Mouse (Mus musculus) c-Kit-positive CD71-positive TER-119-positive erythroid progenitor cells, embryonic 14.5 days (primary cell): ENCODE results near the gene Gm527.

Experiments used
- DNase-seq: peaks from one replicate; pipeline ENCODE4 v3.0.0-alpha.2; 2013; ENCODE audit warnings: low spot score

Gene Gm527

GRCm38 (mm10) chr12:64917578-64918471 is at the start of gene Gm527:
Gene Gm527, plus strand, starts transcription at chr12:64917906.
- DNase-seq = peak; percentile 93

DNA sequence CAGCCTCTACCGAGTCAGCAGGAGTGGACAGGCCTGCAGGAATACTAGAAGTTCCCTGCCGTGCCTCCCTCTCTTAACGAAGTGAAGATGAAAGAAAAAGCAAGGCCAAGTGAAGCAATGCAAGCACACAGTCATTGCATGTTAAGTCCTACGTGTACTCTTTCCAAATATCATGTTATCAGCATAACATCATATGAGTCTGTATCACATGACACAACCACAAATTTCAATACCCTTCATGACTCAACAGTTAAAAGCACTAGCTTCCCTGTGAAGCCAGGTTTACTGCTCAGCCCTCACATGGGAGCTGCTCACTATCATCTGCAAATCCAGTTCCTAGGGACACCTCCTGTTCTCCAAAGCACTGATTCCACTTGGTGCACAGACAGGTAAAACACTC is 46.6 kb upstream of the Gm527 start:
- no peak for DNase-seq

- no peak for DNase-seq
These were observed 20.5 kb upstream of the Gm527 start for GRCm38 (mm10) chr12:64897060-64897730.

- DNase-seq = no peak
These were observed 15.2 kb upstream of the Gm527 start for GRCm38 (mm10) chr12:64902506-64902905.

GRCm38 (mm10) chr12:64903186-64903585 is 14.5 kb upstream of the Gm527 start:
- no peak for DNase-seq

DNA sequence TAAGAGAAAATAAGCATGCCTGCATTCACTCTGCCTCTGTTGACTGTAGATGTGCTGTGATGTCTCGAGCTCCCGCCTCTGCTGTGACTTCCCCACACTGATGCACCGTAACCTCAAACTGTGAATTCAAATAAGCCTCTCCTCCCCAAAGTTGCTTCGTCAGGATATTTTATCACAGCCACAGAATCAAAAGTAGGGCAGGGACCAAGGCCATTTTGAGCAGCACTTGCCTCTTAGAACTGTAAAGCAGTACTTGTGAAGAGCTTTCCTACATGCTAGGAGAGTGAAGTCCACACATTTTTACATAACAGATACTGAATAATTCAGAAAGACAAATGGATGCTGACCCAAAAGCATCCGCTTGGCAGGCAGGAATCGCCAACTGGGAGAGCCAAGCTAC is 4.7 kb upstream of the Gm527 start:
- no peak for DNase-seq

- DNase-seq = no peak
These were observed 971 bp upstream of the Gm527 start for GRCm38 (mm10) chr12:64916735-64917134.

GRCm38 (mm10) chr12:64937493-64937892 is 19.8 kb downstream of the Gm527 start:
- DNase-seq = peak; percentile 27

DNA sequence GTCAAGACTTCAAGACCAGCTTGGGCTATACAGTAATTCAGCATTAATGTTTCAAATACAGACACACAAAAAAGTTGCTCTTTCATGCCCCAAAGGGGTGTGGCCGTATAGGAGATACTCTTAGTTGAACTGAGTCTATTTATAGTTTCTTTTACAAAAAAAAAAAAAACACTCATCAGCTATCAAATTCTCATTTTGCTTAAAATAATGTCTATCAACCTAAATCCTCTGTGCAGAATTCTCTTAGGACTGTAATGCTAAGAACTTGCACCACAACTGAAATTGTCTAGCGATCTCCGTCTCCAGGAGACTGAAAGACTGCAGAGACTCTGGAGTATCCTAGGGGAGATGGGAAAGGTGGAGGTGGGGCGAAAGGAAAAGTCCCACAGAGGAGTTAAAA is 46.9 kb downstream of the Gm527 start:
- DNase-seq = no peak

DNA sequence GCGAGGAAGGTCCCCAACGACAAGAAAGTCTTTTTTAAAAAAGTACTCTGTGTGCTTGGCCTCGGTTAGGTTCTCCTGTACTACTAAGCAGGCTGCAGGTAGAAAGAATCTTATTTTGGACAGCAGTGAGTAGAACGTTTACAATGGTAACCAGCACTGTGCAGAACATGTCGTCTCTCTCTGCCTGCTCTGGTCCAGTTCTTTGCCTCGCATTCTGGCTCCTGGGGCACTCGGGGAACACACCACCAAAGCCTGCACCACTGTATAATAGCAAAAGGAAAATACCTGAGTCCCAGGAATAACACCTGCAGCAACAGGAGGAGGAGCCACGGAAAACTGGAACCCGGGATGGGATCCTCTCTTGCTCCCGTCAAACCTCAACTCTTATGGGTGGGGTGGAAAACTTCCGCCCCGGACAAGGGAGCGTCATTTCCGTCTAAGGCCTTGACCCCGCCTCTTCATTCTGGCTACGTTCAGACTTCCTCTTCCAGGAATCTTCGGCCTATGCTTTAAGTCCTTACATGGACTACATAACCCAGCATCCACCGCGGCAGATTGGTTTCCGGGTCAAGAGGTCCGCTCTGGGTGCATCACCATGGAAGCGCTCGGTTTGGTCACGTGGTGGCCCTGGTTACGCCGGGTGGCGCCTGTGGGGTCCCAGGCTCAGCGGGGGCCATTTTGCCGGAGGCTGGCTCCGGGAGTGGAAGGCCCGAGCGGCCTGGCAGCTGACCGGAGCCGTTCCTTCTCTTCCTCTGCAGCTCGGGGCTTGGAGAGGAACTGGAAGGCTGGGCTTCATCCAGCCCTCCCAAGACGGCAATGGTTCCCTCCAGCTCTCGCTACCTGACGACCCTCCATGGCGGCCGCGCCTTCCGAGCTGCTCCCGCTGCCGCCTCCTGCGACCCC is 47.7 kb downstream of the Gm527 start, which contains the start of the genes Klhl28 and Togaram1:
Klhl28 (minus strand) TSS at position 411 of the 903 bp plus-strand sequence.
Togaram1 (plus strand) TSS at position 681 of the 903 bp plus-strand sequence.
- DNase-seq = peak; percentile 99

DNA sequence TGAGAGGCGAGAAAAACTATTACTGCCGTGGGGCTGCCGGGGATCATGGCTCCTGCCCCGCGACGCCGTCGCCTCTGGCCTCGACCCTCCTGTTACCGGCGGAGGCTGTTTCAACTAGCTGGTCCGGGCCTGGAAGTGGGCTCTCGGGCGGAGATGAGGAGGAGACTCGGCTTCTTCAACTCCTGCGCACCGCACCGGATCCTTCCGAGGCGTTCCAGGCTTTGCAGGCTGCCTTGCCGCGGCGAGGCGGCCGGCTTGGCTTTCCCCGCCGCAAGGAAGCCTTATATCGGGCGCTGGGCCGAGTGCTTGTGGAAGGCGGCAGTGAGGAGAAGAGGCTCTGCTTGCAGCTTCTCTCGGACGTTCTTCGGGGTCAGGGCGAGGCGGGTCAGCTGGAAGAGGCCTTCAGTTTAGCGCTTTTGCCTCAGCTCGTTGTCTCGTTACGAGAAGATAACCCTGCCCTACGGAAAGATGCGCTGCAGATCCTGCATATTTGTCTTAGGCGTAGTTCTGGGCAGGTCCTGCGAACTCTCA is 48.5 kb downstream of the Gm527 start:
- peak; percentile 46 for DNase-seq

DNA sequence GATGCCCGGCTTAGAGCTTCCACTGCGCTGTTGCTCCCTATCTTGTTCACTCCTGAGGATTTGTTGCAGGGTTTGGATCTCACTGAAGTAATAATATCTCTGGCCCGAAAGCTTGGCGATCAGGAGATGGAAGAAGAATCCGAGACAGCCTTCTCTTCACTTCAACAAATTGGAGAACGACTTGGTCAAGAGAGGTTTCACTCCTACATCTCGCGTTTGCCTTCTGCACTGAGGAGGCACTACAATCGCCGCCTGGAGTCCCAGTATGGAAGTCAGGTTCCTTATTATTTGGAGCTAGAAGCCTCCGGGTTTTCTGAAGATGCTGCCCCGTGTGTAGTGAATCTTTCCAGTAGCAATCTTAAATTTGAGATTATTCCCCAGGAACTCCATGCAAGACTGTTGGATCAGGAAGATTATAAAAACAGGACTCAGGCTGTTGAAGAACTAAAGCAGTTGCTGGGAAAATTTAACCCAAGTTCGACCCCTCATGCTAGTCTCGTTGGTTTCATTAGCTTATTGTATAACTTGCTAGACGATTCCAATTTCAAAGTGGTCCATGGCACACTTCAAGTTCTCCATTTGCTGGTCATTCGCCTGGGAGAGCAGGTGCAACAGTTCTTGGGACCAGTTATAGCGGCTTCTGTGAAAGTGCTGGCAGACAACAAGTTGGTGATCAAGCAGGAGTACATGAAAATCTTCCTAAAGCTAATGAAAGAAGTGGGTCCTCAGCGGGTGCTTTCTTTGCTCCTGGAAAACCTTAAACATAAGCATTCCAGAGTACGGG is 49.1 kb downstream of the Gm527 start:
- DNase-seq = no peak

- peak; percentile 21 for DNase-seq
These were observed 49.8 kb downstream of the Gm527 start for GRCm38 (mm10) chr12:64967470-64967869.

GRCm38 (mm10) chr12:64968067-64968466 is 50.4 kb downstream of the Gm527 start:
- DNase-seq = peak; percentile 66

DNA sequence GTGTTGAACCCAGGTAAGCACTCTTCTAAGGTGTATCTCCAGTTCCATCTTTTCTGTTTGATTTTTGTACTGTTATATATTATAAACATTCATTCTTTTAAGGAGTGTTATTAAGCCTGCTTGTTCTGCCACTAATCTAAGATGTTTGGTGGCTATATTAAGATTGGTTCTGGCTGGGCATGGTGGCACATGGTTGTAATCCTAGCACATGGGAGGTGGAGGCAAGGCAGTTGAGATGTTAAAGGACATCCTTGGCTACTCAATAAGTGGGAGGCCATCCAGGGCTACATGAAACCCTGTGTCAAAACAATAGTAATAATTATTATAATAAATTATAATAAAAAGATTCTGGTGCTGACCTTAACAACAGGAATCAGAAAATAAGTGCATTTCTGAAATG is 53.7 kb downstream of the Gm527 start:
- no peak for DNase-seq

DNA sequence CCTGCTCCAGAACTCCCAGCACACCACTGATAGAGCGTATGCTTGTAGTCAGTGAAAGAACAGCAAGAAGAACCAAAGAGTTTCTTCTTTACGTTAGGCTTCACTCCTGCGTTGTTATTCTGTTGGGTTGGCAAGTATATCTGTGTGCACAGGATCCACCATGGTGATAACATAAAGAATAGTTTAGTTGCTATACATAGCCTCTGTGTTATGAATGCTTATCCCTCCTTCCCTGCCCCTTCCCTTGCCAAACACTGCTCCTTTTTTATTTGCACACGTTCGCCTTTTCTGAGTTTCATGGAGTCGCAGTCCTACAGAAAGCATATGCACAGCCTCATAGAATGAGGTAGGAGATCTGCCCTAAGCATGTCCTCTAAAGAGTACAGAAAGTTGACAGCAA is 54.4 kb downstream of the Gm527 start:
- no peak for DNase-seq
